ENCODE assay signal across 23 mouse cellular contexts in the genomic region with DNA sequence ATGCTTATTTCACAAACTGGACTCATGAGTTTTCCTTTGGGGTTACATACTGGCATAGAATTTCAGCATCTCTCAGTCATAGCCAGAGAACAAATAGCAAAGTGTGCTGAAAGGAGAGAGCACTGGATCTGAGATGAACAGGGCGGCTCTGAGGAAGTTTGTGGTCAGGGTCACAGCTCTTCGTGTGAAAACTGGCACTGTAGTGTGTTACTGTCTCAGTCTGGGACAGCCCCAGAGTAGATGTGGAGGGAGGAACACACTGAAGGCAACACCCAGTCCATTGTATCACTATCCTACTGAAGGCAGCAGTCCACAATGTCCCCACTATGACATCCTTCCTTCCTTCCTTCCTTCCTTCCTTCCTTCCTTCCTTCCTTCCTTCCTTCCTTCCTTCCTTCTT.
DNase-seq lines count a peak whose midpoint lies in the region; ATAC-seq lines count a peak whose summit lies in the region.
"Had no signal": no experiment of that assay in that cellular context is flagged by ENCODE, and none has a peak within 500 bp of the region (broad histone marks: within the 10 kb centered on the region; RNA-seq: fewer than 3 reads in every experiment).

No protein-coding gene starts in this region.

- no peaks in the 10 kb centered on the region for H3K27me3 ChIP-seq in embryonic facial prominence, embryonic 14.5 days (replicated peaks; ENCODE audit: control insufficient read depth, insufficient read depth, low read length)
- no peaks in the 10 kb centered on the region for H3K27me3 ChIP-seq in embryonic facial prominence, embryonic 10.5 days (replicated peaks; ENCODE audit: low read depth, poor library complexity, severe bottlenecking)
- H3K27me3 ChIP-seq: embryonic facial prominence, embryonic 15.5 days; hindbrain, embryonic 13.5 days; stomach, embryonic 15.5 days had no signal

- 34% methylated on average over 2 of the region's 2 CpGs for WGBS in embryonic facial prominence, embryonic 14.5 days
- 63% methylated on average over 2 of the region's 2 CpGs for WGBS in embryonic facial prominence, embryonic 10.5 days

- H3K27ac ChIP-seq in embryonic facial prominence, embryonic 14.5 days (replicated peaks; ENCODE audit: low read depth, low read length): no peak overlapping the region
- H3K27ac ChIP-seq in embryonic facial prominence, embryonic 10.5 days (replicated peaks): no peak overlapping the region
- H3K27ac ChIP-seq: embryonic facial prominence, embryonic 15.5 days; hindbrain, embryonic 13.5 days; layer of hippocampus, adult 2 months; liver, embryonic 14.5 days; stomach, embryonic 15.5 days had no signal

- H3K4me1 ChIP-seq in embryonic facial prominence, embryonic 14.5 days (ENCODE audit: control insufficient read depth, insufficient read depth, low read length): 0 out of 2 replicates have a peak, but pooled peaks cover 8% of the 10 kb centered on the region
- H3K4me1 ChIP-seq in embryonic facial prominence, embryonic 10.5 days: peaks cover 17% of the 10 kb centered on the region

- DNase-seq in embryonic facial prominence, embryonic 14.5 days (ENCODE audit: low spot score): peak; percentile 20
- no peak for DNase-seq in embryonic facial prominence, embryonic 10.5 days (ENCODE audit: low spot score)
- peak; percentile 36 for DNase-seq in NIH3T3 (ENCODE audit: low read depth)
- DNase-seq in induced T-regulatory cell, adult 2 months (ENCODE audit: low read depth): peak; percentile 61
- peak; percentile 53 to 74 for DNase-seq in natural killer cell, adult 2 months (ENCODE audit: low spot score in 2 of 2)
- no peak for DNase-seq in frontal cortex, postnatal 25 days (ENCODE audit: low spot score in 2 of 2)
- no peak for DNase-seq in embryo, embryonic 9.5 days (ENCODE audit: extremely low spot score)
- DNase-seq in cerebellum, adult 9-10 months: no peak
- DNase-seq: adrenal gland, postnatal 36 days; cerebellum, adult 9-11 months; gastrocnemius, postnatal 14 days; kidney, adult 2 months; kidney, postnatal 14 days; lung, embryonic 14.5 days; retina, postnatal 1 day; thymus, postnatal 25 days had no signal

- no peak overlapping the region for H3K9ac ChIP-seq in embryonic facial prominence, embryonic 14.5 days (ENCODE audit: low read depth, low read length)
- H3K9ac ChIP-seq: embryonic facial prominence, embryonic 15.5 days; hindbrain, embryonic 13.5 days; liver, embryonic 14.5 days; lung, embryonic 14.5 days; stomach, embryonic 15.5 days had no signal

- no peak for ATAC-seq in embryonic facial prominence, embryonic 14.5 days (ENCODE audit: low read depth)
- ATAC-seq: forebrain, embryonic 14.5 days; midbrain, embryonic 16.5 days had no signal

- H3K36me3 ChIP-seq in embryonic facial prominence, embryonic 14.5 days (ENCODE audit: control insufficient read depth, insufficient read depth, low read length): no peaks in the 10 kb centered on the region
- no peaks in the 10 kb centered on the region for H3K36me3 ChIP-seq in embryonic facial prominence, embryonic 10.5 days (replicated peaks)
- H3K36me3 ChIP-seq: embryonic facial prominence, embryonic 15.5 days; hindbrain, embryonic 13.5 days; stomach, embryonic 15.5 days had no signal

- no peaks in the 10 kb centered on the region for H3K9me3 ChIP-seq in embryonic facial prominence, embryonic 14.5 days (ENCODE audit: control insufficient read depth, low read length)
- H3K9me3 ChIP-seq in embryonic facial prominence, embryonic 10.5 days: no peaks in the 10 kb centered on the region
- H3K9me3 ChIP-seq: embryonic facial prominence, embryonic 15.5 days; hindbrain, embryonic 13.5 days; stomach, embryonic 15.5 days had no signal

- H3K4me2 ChIP-seq in embryonic facial prominence, embryonic 14.5 days (ENCODE audit: low read depth, low read length): no peak overlapping the region
- H3K4me2 ChIP-seq: embryonic facial prominence, embryonic 15.5 days; hindbrain, embryonic 13.5 days; lung, embryonic 14.5 days; stomach, embryonic 15.5 days had no signal

- no peak overlapping the region for H3K4me3 ChIP-seq in embryonic facial prominence, embryonic 14.5 days (ENCODE audit: low read depth, low read length)
- no peak overlapping the region for H3K4me3 ChIP-seq in embryonic facial prominence, embryonic 10.5 days
- H3K4me3 ChIP-seq: embryonic facial prominence, embryonic 15.5 days; hindbrain, embryonic 13.5 days; layer of hippocampus, adult 2 months; stomach, embryonic 15.5 days had no signal

Comparison
In these comparisons a context has a peak if more than half of its experiments do, and no peak if none do; other contexts are left out.
1. DNase-seq: peak in embryonic facial prominence, embryonic 14.5 days (single experiment), NIH3T3 (single experiment), induced T-regulatory cell, adult 2 months (single experiment) and natural killer cell, adult 2 months (2 of 2); none in embryonic facial prominence, embryonic 10.5 days (single experiment), frontal cortex, postnatal 25 days (0 of 2), embryo, embryonic 9.5 days (single experiment) and cerebellum, adult 9-10 months (single experiment).